Mouse (Mus musculus) liver, adult 2 months (tissue): Measurements from ENCODE around the gene Hist2h2be.

Source experiments
- CTCF ChIP-seq: fragments of 200-500 bp; IDR thresholded peaks from 2 replicates; pipeline ENCODE4 v1.5.1; 2011; ENCODE audit warnings: low read depth, low read length, control low read depth
- POLR2A ChIP-seq: fragments of 200-500 bp; IDR thresholded peaks from 2 replicates; pipeline ENCODE4 v1.6.1; 2011; ENCODE audit warnings: low read length, control low read depth; ENCODE audit not compliant: insufficient read depth; ENCODE audit errors: extremely low read depth

DNA sequence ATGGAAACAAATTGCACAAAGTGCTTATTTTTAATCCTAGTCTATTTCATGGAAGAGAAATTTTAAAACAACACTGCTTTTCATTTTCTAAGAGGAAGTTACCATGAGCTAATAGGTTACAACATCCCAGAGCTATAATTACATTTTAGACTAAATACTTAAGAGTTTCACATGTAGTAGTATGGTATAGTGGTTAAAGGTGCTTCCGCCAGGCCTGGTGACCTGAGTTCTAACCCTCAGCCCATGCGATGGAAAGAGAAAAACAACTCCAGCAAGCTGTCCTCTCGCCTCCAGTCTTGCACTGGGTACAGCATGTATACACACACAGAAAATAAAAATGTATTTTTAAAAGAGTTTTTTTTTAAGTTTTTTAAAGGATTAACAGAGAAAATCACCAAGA lies 30.9 kb downstream of the Hist2h2be start:
- TF ChIP-seq POLR2A, result no peak
- no peak for TF ChIP-seq CTCF
